Mouse (Mus musculus) olfactory bulb, adult 2 months (tissue): Measurements from ENCODE around the gene Pdzk1ip1.

Experiments
- CTCF ChIP-seq: fragments of 200-500 bp; IDR thresholded peaks from 2 replicates; pipeline ENCODE4 v1.5.1; 2012; ENCODE audit warnings: low read depth, mild to moderate bottlenecking, low read length, moderate library complexity; ENCODE audit not compliant: insufficient read depth
- POLR2A ChIP-seq: fragments of 200-500 bp; IDR thresholded peaks from 2 replicates; pipeline ENCODE4 v1.6.1; 2012; ENCODE audit warnings: mild to moderate bottlenecking, low read depth, low read length, moderate library complexity; ENCODE audit not compliant: insufficient read depth

- TF ChIP-seq CTCF = no peak
- TF ChIP-seq POLR2A = no peak
Measured at GRCm38 (mm10) chr4:115055044-115055443, 33.5 kb upstream of the Pdzk1ip1 start.
